Mouse (Mus musculus): Measurements from ENCODE around the gene Zmym5.
"Not testable (repeated sequence)": the region's sequence is repeated elsewhere in the genome, so short reads cannot be mapped to it uniquely, and the experiment has no call there.

Zmym5 gene

DNA sequence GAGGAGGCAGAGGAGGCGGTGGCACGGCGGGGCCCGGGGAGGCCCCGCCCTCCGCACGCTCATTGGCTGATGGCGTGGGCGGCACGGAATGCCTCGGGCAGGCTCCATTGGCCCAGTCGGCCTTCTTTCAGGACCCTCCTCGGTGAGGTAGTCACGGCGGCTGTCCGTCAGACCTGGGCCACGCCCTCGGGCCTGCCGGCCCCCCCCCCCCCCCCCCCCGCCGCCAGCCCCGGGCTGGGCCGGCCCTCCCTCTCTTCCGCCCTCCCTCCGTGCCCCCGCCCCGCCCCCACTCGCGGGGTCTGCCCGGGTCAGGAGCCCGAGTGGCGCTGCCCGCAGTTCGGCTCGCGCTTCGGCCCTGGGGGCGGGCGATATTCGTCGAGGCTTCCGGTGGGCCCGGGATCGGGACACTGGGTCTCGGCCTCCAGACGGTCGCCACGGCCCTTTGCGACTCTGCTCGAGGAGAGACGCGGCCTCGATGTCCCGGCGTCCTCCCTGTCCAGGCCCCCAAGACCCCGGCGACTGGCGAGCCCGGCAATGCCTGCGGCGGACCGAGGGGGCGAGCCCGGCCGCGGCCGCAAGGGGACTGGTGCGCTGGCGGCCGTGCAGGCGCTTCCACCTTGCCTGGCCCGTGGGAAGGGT is at the start of gene Zmym5:
Zmym5 (minus strand) TSS at position 16 of the 639 bp plus-strand sequence.
- peak; percentile 84 for DNase-seq

DNA sequence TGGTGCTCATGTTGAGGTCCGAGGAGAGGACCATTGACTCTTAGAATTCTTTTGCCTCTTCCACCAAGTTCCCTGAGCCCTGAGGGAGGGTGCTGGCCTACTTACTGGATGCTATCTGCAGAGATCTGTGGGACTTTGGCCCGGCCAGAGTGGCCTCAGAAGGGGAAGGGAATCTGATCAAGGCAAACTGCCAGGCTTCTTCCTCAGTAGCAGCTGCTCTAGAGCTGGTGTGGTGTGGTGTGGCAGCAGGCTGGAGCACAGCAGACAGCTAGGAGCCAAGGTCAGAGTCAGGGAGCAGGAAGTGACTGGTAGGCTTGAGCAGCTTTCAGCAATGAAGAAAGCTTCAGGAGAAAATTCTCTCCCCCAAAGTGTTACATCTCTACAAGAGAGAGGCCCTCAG is 38.2 kb upstream of the Zmym5 start:
- no peak for DNase-seq

DNA sequence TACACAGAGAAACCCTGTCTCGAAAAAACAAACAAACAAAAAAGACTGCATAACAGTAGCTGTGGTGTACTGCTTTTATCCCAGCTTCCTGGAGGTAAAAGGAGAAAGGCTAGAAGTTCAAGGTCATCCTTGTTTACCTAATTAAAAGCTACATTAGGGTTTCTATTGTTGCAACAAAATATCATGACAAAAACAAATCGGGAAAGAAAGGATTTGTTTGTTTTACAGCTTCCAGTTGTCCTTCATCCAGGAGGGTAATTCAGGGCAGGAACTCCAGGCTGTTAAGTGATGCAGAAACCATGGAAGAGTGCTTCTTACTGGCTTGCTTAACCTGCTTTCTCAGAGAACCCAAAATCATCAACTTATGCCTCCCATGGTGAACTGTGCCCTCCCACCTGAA is 36.8 kb upstream of the Zmym5 start:
- no peak for DNase-seq

DNA sequence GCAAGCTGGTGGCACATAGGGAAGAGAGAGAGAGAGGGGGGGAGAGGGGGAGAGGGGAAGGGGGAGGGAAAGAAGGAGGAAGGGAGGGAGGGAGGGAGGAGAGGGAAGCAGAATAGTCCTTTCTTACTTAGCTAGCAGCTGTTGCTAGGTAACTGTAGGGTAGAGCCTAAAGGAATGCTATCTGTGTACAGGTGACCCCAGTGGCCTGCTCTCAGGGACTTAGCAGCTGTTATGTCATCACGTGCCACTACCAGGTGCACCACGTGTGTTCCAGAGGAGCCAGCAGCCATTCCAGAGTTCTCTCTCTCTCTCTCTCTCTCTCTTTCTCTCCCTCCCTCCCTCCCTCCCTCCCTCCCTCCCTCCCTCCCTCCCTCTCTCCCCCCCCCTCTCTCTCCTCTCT is 33.0 kb upstream of the Zmym5 start:
- no peak for DNase-seq

DNA sequence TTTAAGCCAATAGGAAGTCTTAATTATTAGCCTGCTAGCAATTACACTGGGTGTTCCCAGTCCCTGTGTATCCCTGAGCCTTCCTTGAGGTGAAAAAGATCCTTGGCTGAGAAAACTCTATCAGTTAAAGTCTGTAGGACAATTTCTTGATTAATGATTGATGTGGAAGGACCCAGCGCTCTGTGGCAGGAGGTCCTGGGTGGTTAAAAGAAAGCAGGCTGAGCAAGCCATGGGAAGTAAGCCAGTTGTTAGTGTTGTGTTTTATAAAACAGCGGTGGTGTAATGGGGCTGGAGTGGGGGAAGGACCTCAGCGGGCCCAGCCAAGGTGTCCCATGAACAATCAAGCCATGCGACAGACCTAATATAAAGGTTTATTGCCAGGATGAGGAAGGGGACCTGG is 32.5 kb upstream of the Zmym5 start:
- no peak for DNase-seq

DNA sequence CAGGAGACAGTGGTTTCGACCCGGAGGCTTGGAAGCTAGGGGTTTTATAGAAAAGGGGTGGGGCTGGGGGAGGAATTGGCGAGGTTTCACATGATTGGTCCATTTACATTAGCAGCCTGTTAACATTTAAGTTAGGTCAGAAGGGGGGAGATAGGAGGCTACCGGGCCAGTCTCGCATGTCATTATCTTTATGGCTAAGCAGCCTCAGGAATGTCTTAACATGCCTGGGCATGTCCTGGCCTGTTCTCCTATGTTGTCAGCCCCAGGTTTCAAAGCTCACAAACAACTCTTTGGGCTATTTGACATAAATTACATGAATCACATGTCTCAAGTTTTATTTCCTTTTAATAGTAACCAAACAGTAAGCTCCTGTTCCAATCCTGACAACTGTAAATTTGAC is 23.1 kb upstream of the Zmym5 start:
- not testable (repeated sequence) for DNase-seq

DNA sequence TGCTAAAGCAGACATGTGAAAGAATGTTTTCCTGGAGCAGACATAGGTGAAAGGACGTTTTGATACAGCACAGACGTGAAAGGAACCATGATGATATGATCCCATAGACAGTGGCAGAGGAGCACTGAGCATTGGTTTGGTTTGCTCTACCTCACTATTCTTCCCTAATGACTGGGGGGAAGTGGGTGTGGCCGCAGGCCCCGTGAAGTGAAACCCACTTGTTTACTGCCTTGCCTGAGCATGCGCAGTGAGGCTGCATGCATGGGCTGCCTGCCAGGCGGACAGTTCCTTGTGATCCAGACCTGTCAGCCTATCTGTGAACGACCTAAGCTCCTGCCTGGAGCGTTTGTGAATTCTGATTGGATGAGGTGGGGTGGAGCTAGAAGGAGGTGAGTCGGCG is 21.7 kb upstream of the Zmym5 start:
- not testable (repeated sequence) for DNase-seq

DNA sequence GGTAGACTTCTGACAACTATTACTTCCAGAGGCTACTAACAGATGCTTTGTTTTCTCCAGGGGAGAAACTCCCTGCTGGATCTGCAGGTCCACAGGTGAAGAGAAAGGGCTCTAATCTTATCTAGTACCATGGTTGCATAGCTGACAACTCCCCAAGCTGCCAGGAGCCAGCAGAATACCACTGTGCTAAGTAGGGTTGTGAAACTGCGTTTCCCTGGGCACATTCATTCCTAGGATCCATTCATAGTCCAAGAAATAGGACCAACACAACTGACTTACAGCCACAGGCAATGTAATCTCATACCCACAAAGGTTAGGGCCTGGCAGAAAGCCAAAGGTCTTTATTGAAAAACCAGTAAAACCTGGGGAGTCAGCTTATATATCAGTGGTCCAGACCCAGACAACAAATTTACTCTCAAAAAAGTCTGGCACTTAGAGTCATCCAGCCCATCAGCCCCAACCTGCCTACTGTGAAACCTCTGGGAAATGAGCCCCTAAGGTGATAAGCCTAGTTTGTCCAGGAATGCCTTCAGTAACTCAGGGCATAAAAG is 21.1 kb upstream of the Zmym5 start:
- no peak for DNase-seq

DNA sequence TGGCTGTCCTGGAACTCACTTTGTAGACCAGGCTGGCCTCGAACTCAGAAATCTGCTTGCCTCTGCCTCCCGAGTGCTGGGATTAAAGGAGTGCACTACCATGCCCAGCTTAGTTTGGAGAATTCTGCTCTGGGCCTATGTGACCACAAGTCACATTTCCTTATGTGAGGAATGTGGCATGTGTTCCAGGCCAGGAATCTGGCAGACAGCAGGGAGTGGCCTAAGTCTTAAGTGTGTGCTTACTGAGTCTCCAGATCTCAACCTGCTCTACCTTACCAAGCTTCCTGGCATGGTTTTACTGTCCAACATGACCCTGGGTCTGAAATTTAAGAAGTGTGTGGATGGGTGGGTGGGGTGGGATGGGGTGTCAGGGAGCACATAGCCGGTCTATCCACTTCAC is 20.6 kb upstream of the Zmym5 start:
- no peak for DNase-seq

DNA sequence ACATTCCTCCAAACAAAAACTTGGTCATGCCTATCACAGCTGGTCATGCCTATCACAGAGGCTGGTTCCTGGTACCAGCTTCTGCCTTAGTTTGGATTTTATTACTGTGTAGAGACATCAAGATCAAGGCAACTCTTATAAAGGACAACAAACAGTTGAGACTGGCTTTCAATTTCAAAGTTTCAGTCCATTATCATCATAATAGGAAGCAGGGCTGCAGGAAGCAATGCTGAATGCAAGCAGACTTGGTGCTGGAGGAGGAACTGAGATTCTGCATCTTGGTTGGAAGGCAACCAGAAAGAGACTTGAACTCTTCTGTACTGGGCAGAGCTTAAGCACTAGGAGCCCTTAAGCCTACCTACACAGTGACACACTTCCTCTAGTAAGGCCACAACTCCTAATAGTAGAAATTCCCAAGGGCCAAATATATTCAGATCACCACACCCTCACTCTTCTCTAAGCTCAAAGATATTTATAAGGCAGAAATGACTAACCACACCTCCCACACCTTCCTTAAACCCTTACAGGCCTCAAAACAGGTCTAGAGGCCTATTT is 19.1 kb upstream of the Zmym5 start:
- DNase-seq: no peak

DNA sequence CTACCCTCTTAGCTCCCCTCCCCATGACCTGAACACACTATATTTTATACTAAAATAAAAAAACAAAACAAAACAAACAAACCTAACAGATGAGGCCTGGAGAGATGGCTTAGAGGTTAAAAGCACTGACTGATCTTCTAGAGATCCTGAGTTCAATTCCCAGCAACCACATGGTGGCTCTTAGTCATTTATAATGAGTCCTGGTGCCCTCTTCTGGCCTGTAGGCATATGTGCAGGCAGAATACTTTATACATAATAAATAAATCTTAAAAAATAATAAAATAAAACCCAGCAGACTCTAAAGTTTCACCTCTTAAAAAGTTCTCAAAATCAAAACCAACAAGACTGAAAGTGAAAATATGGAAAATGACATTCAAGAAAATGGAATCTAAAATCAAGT is 13.0 kb upstream of the Zmym5 start:
- DNase-seq: peak; percentile 15

DNA sequence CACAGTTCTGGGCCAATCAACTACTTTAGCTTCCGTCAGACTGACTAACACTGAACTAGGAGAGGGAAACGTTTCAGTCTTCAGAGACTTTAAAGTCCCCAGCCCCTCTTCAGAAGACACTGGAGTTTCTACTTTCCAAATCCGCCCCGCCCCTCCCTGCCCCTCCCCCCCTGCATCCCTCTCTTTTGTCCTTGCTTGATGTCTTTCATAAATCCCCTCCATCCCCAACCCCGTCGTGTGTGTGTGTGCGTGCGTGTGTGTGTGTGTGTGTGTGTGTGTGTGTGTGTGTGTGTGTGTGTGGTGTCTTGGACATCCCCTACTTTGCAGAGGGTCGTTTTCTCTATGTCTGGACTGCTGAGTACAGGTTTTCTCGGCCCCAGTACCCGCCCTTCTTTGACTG is 6.1 kb upstream of the Zmym5 start:
- no peak for DNase-seq

DNA sequence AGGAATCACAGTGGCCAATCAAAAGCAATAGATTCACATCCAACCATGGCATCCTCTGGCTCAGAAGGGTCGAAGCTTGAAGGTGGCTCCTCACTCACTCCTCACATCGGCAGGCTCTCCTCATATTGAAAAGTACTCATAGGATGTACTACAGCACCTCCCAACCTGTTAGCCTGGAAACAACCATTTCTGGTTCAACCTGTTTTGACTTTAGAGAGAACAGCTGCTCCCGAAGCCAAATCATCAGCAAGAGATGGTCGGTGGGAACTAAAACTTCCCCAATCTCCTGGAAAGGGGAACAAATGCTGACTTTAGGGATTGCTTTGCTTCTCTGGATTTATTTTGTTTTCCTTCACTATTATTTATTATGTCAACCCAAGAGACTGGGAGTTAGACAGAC is 5.6 kb upstream of the Zmym5 start:
- DNase-seq: no peak

DNA sequence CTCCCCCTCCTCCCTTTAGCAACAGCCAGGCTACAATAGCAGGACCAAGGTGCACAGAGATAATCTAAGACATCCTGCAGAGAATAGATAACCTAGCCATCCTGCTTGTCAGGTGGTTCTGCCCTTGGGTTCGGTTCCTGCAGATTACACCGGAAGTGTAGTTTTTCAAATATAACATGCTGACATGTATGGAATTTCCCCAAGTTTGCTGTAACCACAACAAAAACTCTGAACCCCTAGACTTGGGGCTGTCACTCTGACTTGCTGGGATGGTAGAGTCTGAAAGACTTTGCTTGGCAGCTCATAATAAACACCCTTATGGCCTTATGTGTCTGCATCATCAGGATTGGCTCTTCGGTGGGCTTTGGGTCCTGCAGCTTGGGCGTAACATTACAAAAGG is 5.0 kb upstream of the Zmym5 start:
- DNase-seq: no peak

DNA sequence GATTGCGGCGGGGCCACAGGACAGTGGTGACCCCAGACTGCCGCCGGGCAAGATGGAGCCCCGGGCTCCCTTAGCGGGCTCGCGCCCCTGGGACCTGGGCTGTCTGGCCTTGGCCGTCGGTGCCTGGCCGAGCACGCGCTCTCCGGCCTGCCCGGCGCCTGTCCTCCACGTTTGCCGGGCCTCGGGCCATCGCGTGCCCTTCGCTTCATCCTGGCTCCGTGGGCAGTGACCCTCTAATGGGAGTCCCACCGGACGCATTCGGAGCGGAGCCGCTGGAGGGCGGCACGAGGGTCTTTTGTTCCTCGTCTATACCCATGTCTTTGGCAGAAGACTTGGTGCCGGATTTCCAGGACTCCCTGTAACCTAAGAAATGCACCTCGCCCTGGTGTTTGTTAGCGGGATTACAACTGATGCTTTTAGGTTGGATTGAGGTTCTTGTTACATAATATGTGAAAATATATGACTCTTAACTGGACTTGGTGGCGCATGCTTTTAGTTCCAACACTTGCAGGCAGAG is 1.1 kb upstream of the Zmym5 start:
- DNase-seq: peak; percentile 86

DNA sequence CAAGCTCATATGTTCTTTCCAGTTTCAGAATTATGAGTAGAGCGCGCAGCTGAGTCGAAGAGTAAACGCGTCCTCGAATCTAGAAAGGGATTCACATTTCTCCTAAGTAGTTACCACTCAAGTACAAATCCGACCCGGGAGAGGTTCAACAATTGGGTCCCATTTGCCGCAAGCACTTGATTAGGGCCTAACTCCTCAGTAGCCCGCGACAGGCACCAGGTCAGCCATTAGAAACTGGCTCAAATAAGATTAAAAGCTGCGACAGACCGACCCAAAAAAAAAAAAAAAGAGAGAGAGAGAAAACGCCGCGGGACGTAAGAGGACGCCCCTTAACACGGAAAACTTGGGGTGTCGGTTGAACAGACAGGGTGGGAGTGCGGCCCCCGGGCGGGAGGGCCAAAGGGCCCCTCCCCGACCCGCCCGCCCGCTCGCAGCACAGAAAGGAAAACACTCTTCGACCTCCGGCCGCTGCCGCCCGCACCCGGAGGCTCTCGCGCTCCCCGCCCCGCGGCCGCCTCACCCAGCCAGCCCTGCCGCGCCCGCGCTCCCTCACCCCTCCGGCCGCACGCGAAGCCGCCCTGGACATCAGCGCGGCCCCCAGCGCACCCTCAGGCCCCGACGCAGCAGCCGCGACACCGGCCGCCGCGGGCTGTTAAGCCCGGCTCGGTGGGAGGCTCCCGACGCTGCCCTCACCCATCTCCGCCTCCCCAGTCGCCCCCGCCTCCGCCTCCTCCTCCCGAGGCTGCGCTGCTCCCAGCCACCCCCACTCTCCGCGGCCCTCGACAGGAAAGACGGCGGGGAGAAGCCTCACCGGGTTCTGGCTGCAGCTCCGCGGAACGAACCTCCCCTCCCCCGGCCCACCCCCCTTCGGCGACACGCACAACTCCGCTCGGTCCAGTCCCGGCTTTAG is 480 bp downstream of the Zmym5 start:
- DNase-seq: peak; percentile 54

DNA sequence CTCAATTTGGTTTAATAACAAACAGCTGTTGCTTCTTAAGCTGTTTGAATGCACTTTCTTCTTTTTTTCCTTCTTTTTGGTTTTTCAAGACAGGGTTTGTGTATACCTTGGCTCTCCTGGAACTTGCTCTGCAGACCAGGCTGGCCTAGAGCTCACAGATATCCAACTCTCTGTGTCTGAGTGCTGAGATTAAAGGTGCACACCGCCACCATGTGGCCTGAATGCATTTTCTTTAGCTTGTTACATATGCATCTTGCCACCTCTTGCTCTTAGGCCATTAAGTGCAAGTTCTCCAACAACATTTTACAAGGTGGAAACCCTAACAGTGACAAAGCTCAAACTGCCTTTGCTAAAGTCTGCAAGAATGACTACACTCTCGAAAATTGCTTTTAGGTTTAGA is 18.3 kb downstream of the Zmym5 start:
- DNase-seq: peak; percentile 73

DNA sequence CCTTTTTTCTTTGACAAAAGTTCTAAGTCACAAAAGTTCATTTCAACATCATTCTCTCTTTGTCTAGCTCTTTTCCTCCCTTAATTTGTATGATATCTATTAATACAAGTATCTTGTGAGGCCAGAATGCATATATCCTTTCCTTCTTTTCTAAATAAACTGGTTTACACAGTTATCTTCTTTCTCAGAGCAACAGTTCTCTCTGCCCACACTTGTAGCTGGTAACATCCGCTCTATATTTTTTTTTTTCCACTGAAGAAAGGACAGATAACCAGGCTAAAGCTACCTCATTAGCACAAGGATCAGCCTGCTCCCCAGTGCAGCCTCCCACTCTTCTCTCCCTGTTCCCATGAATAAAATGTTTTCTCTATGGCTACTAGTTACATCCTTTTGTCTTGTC is 26.9 kb downstream of the Zmym5 start:
- DNase-seq: no peak

DNA sequence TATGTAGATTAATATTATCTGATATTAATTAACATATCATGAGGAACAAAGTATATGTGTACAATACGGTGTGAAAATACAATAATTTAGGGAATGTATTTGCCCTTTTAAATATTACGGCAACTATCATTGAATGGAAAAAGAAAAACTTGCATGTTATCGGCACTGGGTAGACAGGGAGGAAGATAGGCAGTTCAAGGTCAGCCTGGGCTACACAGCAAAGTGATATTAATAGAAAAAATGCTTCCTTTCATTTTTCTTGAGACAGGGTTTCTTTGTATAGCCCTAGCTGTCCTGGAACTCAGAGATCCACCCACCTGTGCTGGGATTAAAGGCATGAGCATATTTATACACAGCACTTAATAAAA is 32.6 kb downstream of the Zmym5 start:
- DNase-seq: no peak

DNA sequence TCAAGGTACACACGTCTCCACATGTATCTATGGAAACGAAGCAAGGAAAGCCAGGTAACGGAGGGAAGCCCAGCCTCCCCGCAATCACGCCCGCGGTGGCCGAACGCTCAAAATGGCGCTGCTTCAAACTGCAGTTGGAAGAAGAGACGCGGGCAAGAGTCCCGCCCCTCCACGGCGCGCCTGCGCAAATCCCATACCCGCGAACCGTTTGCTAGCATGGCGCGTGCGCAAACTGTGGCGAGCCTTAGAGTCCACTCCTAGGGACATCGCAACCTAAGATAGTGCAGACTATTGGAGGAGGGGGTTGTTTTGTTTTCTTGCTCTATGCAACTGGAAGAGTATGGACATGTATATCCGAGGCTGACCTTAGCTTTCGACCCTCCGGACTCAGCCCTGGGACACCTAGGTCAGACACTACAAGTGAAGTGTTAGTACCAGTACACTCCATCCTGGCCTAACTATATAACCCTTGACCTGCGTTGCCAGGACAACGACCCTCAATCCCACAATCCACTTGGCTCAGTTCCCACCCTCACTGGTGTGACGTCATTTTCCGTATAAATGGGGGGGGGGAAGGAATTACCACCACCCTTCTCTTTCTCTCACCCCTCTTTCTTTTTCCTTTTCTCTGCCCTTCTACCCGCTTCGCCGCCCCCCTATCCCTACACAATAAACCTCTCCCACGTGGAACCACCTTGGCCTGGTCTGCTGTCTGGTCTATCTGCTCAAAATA is 33.1 kb downstream of the Zmym5 start, which contains the start of gene Pspc1:
Pspc1 (minus strand) TSS at position 117 of the 733 bp plus-strand sequence.
- peak; percentile 95 for DNase-seq

DNA sequence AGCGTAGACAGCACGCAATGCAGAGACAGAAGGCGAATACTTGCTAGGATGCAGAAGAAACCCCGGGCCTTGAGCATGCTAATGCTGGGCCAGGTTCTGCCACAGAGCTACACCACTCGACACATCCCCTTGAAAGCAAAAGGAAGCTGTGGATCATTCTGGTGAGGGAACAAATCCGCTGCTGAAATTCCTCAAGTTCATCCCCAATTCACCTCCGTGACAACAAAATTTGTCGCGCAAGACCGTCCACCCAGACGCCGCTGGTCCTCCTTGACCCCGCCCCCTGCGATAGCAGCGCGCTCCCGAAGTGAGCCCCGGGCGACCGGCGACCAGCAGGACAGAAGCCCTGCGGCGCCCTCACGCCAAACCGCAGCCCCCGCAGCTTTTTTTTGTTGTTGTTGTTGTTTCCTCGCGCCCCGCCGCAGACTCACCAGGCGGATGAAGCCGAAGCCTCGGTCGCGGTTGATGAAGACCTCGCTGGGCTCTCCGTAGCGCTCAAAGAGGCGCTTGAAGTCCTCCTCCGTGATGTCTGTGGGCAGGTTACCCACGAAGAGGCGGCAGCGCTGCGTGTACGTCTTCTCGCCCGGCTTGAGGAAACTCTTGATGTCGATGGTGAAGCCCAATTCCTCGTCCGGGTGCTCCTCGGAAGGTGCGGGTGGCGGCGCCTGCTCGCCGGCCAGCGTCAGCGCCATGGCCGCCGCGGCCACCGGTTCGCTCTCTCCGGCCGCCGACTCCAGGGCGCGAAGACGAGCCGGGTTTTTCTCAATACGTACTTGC is 34.0 kb downstream of the Zmym5 start:
- peak; percentile 63 for DNase-seq
